Mouse (Mus musculus): ENCODE results near the gene Rasgrp2.

Rasgrp2 gene

GRCm38 (mm10) chr19:6443016-6443415, 43.9 kb downstream of the Rasgrp2 start:
- DNase-seq: no peak

GRCm38 (mm10) chr19:6445761-6446423, 46.8 kb downstream of the Rasgrp2 start:
- no peak for DNase-seq

GRCm38 (mm10) chr19:6446736-6447437, 47.7 kb downstream of the Rasgrp2 start:
- no peak for DNase-seq

GRCm38 (mm10) chr19:6448752-6449151, 49.6 kb downstream of the Rasgrp2 start:
- no peak for DNase-seq

- no peak for DNase-seq
These were observed 50.7 kb downstream of the Rasgrp2 start for GRCm38 (mm10) chr19:6449841-6450240.

- peak; percentile 91 for DNase-seq
These were observed 52.9 kb downstream of the Rasgrp2 start for GRCm38 (mm10) chr19:6452030-6452494.

GRCm38 (mm10) chr19:6452672-6453310, 53.7 kb downstream of the Rasgrp2 start:
- DNase-seq: no peak

- DNase-seq: no peak
These were observed 54.2 kb downstream of the Rasgrp2 start for GRCm38 (mm10) chr19:6453349-6453748.

- no peak for DNase-seq
These were observed 55.0 kb downstream of the Rasgrp2 start for GRCm38 (mm10) chr19:6454041-6454720.

GRCm38 (mm10) chr19:6459504-6459903, 60.4 kb downstream of the Rasgrp2 start:
- DNase-seq: no peak

GRCm38 (mm10) chr19:6462841-6463240, 63.7 kb downstream of the Rasgrp2 start:
- DNase-seq: no peak

GRCm38 (mm10) chr19:6464306-6465071, 65.3 kb downstream of the Rasgrp2 start:
- DNase-seq: no peak
